Mouse (Mus musculus) lung, postnatal 0 days (tissue): Measurements from ENCODE around the gene Slc38a2.

Source experiments
- CTCF ChIP-seq: IDR thresholded peaks from 2 replicates; pipeline ENCODE4 v1.5.1; 2016; ENCODE audit warnings: antibody characterized with exemption, mild to moderate bottlenecking
- EP300 ChIP-seq: IDR thresholded peaks from 2 replicates; pipeline ENCODE4 v1.6.1; 2016; ENCODE audit warnings: antibody characterized with exemption, mild to moderate bottlenecking, control low read depth

- TF ChIP-seq CTCF (no peak), EP300 (no peak)
Measured at GRCm38 (mm10) chr15:96687366-96687765, 12.2 kb downstream of the Slc38a2 start.
